Mouse (Mus musculus): Measurements from ENCODE around the gene Defb48. TPM values are rescaled to one million over a fixed set of nuclear protein-coding genes. Genes with fewer than 3 reads are reported as not detected.

Defb48 gene
- polyA plus RNA-seq, 1 experiment from 2014 or later = not detected

Other genes with a start within 250 kb of the Defb48 start
- gene Ints6, start 223.3 kb downstream of the Defb48 start, polyA plus RNA-seq (2015; fragmentation: Nextera tagmentation; extraction: Ambion mirVana) = 19.5 and 21.9 TPM in 2 replicates
- 7.3 and 7.9 TPM in 2 replicates for gene Wdfy2, start 146.8 kb downstream of the Defb48 start, polyA plus RNA-seq (2015; fragmentation: Nextera tagmentation; extraction: Ambion mirVana)
- not detected in 2 replicates for gene Defb47, start 13.6 kb upstream of the Defb48 start, polyA plus RNA-seq (2015; fragmentation: Nextera tagmentation; extraction: Ambion mirVana)
- gene Defb43, start 27.3 kb upstream of the Defb48 start, polyA plus RNA-seq (2015; fragmentation: Nextera tagmentation; extraction: Ambion mirVana) = not detected in 2 replicates
- gene Defb42, start 62.5 kb upstream of the Defb48 start, polyA plus RNA-seq (2015; fragmentation: Nextera tagmentation; extraction: Ambion mirVana) = 1.6 TPM in 2 replicates
- gene Defb30, start 65.5 kb upstream of the Defb48 start, polyA plus RNA-seq (2015; fragmentation: Nextera tagmentation; extraction: Ambion mirVana) = not detected in 2 replicates

Data from kidney, embryonic 15.5 days (tissue).